Mouse (Mus musculus): ENCODE results near the gene Galp.

DNA sequence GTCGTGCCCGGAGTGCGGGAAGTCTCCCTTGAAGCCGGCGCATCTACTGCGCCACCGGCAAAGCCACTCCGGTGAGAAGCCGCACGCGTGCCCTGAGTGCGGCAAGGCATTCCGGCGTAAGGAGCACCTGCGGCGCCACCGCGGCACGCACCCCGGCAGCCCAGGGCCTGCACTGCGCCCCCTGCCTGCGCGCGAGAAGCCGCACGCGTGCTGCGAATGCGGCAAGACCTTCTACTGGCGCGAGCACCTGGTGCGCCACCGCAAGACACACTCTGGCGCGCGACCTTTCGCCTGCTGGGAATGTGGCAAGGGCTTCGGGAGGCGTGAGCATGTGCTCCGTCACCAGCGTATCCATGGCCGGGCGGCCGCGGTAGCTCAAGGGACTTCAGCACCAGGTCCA is 7.3 kb upstream of the Galp start:
- TF ChIP-seq CTCF (conservative IDR thresholded peaks at IDR 0.05; ENCODE audit: low read length) (no peak), NANOG (IDR thresholded peaks at IDR 0.05; ENCODE audit: borderline replicate concordance, low read length) (no peak)

Data from E14TG2a.4 (cell line).